Mouse (Mus musculus) urinary bladder, postnatal 10 days (tissue): ENCODE results near the gene Pianp.

Source experiments
- DNase-seq: peaks from one replicate; pipeline ENCODE4 v3.0.0; 2022; ENCODE audit warnings: low spot score

Pianp gene

GRCm38 (mm10) chr6:124996551-124997501, at the start of gene Pianp:
Pianp (plus strand) TSS chr6:124996694.
- peak; percentile 60 for DNase-seq

- DNase-seq = no peak
Measured at GRCm38 (mm10) chr6:124953991-124954715, 42.3 kb upstream of the Pianp start.

- DNase-seq = no peak
Measured at GRCm38 (mm10) chr6:124955212-124955611, 41.3 kb upstream of the Pianp start.

GRCm38 (mm10) chr6:124958127-124958526, 38.4 kb upstream of the Pianp start:
- no peak for DNase-seq

GRCm38 (mm10) chr6:124959960-124960359, 36.5 kb upstream of the Pianp start:
- DNase-seq = no peak

GRCm38 (mm10) chr6:124961021-124961420, 35.5 kb upstream of the Pianp start:
- no peak for DNase-seq

- no peak for DNase-seq
Measured at GRCm38 (mm10) chr6:124964638-124965037, 31.9 kb upstream of the Pianp start.

GRCm38 (mm10) chr6:124965088-124965719, 31.3 kb upstream of the Pianp start, which contains the start of gene Cops7a:
Cops7a (minus strand) TSS chr6:124965538.
- DNase-seq = peak; percentile 81

- no peak for DNase-seq
Measured at GRCm38 (mm10) chr6:124965747-124966146, 30.7 kb upstream of the Pianp start.

GRCm38 (mm10) chr6:124966466-124967118, 29.9 kb upstream of the Pianp start:
- no peak for DNase-seq

- DNase-seq = no peak
Measured at GRCm38 (mm10) chr6:124967766-124968165, 28.7 kb upstream of the Pianp start.

- DNase-seq = no peak
Measured at GRCm38 (mm10) chr6:124992241-124992640, 4.3 kb upstream of the Pianp start.

GRCm38 (mm10) chr6:124993365-124993764, 3.1 kb upstream of the Pianp start:
- DNase-seq = no peak

GRCm38 (mm10) chr6:124993876-124994275, 2.6 kb upstream of the Pianp start:
- no peak for DNase-seq

- no peak for DNase-seq
Measured at GRCm38 (mm10) chr6:124995246-124995645, 1.2 kb upstream of the Pianp start.

- no peak for DNase-seq
Measured at GRCm38 (mm10) chr6:124995831-124996403, 577 bp upstream of the Pianp start.

- DNase-seq = no peak
Measured at GRCm38 (mm10) chr6:124998066-124998465, 1.6 kb downstream of the Pianp start.

- no peak for DNase-seq
Measured at GRCm38 (mm10) chr6:124999091-124999490, 2.6 kb downstream of the Pianp start.

- DNase-seq = no peak
Measured at GRCm38 (mm10) chr6:124999546-124999945, 3.1 kb downstream of the Pianp start.

- no peak for DNase-seq
Measured at GRCm38 (mm10) chr6:125003706-125004105, 7.2 kb downstream of the Pianp start.

GRCm38 (mm10) chr6:125005086-125005485, 8.6 kb downstream of the Pianp start:
- no peak for DNase-seq

GRCm38 (mm10) chr6:125008060-125008459, 11.6 kb downstream of the Pianp start:
- no peak for DNase-seq
